Mouse (Mus musculus): ENCODE measurements around the gene Tstd3. TPM values are rescaled to one million over a fixed set of nuclear protein-coding genes. Genes with fewer than 3 reads are reported as not detected.
A peak's percentile ranks its signal among the peaks of the same experiment; 100 is the strongest.
"Not testable (repeated sequence)": the region's sequence is repeated elsewhere in the genome, so short reads cannot be mapped to it uniquely, and the experiment has no call there.

The Tstd3 gene
- polyA plus RNA-seq, 1 experiment from 2014 or later, result 18.1 TPM

- peaks cover 10% of the 10 kb centered on the region; the same call in 1 of the 2 replicates for H3K4me1 ChIP-seq
- H3K9me3 ChIP-seq (replicated peaks), result no peaks in the 10 kb centered on the region
- H3K9ac ChIP-seq, result peak overlapping the region; percentile 86
- H3K27ac ChIP-seq, result no peak overlapping the region
- no peak for ATAC-seq
- H3K36me3 ChIP-seq (ENCODE audit: poor library complexity, severe bottlenecking), result peaks cover 9% of the 10 kb centered on the region
- peak overlapping the region; percentile 84 for H3K4me3 ChIP-seq
- peak overlapping the region; percentile 62 for H3K4me2 ChIP-seq
- WGBS, result 6% methylated on average over 9 of the region's 9 CpGs
- no peaks in the 10 kb centered on the region for H3K27me3 ChIP-seq
Measured at GRCm38 (mm10) chr4:21776946-21777265, 9.9 kb upstream of the Tstd3 start.

GRCm38 (mm10) chr4:21776091-21776945 lies 9.3 kb upstream of the Tstd3 start:
- peak; percentile 98 for ATAC-seq
- Histone ChIP-seq H3K4me2 (peak overlapping the region; percentile 62), H3K4me1 (peaks cover 10% of the 10 kb centered on the region; the same call in 1 of the 2 replicates), H3K9ac (peak overlapping the region; percentile 86), H3K27me3 (no peaks in the 10 kb centered on the region), H3K36me3 (ENCODE audit: poor library complexity, severe bottlenecking) (peaks cover 3% of the 10 kb centered on the region), H3K27ac (no peak overlapping the region), H3K9me3 (replicated peaks) (no peaks in the 10 kb centered on the region), H3K4me3 (peak overlapping the region; percentile 84)
- under 1% methylated on average over 41 of the region's 46 CpGs for WGBS

DNA sequence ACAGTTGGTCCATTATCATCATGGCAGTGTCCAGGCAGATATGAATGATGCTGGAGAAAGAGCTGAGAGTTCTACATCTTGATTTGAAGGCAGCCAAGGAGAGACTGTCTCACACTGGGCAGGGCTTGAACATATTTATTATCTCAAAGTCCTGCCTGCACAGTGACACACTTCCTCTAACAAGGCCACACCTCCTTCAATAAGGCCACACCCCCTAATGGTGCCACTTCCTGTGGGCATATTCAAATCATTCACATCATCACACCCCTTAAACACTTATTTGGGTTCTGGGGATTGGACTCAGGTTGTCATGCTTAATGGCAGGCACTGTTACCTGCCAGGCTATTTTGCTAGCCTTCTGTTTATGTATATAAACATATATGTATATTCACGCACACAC lies 5.3 kb upstream of the Tstd3 start:
- 100% methylated on average over 1 of the region's 1 CpGs for WGBS
- Histone ChIP-seq H3K9me3 (replicated peaks) (no peaks in the 10 kb centered on the region), H3K4me1 (peaks cover 7% of the 10 kb centered on the region; the same call in 1 of the 2 replicates), H3K9ac (no peak overlapping the region), H3K4me3 (no peak overlapping the region), H3K27ac (no peak overlapping the region), H3K4me2 (no peak overlapping the region), H3K27me3 (no peaks in the 10 kb centered on the region), H3K36me3 (ENCODE audit: poor library complexity, severe bottlenecking) (no peaks in the 10 kb centered on the region)
- no peak for ATAC-seq

GRCm38 (mm10) chr4:21771064-21771463 lies 4.1 kb upstream of the Tstd3 start:
- H3K9ac ChIP-seq, result no peak overlapping the region
- no peak overlapping the region for H3K4me2 ChIP-seq
- H3K27ac ChIP-seq, result no peak overlapping the region
- H3K4me1 ChIP-seq, result peaks cover 3% of the 10 kb centered on the region; the same call in 1 of the 2 replicates
- 85% methylated on average over 1 of the region's 1 CpGs for WGBS
- H3K4me3 ChIP-seq, result no peak overlapping the region
- H3K9me3 ChIP-seq (replicated peaks), result no peaks in the 10 kb centered on the region
- H3K27me3 ChIP-seq, result no peaks in the 10 kb centered on the region
- no peaks in the 10 kb centered on the region for H3K36me3 ChIP-seq (ENCODE audit: poor library complexity, severe bottlenecking)
- no peak for ATAC-seq

GRCm38 (mm10) chr4:21766171-21766862 lies 695 bp downstream of the Tstd3 start:
- no peaks in the 10 kb centered on the region for H3K36me3 ChIP-seq (ENCODE audit: poor library complexity, severe bottlenecking)
- H3K27me3 ChIP-seq, result no peaks in the 10 kb centered on the region
- no peak overlapping the region for H3K27ac ChIP-seq
- peak; percentile 29 for ATAC-seq
- peaks cover 10% of the 10 kb centered on the region for H3K4me1 ChIP-seq
- 20% methylated on average over 14 of the region's 14 CpGs for WGBS
- H3K9ac ChIP-seq, result peak overlapping the region; percentile 76
- no peaks in the 10 kb centered on the region for H3K9me3 ChIP-seq (replicated peaks)
- H3K4me2 ChIP-seq, result peak overlapping the region; percentile 74
- H3K4me3 ChIP-seq, result peak overlapping the region; percentile 68

DNA sequence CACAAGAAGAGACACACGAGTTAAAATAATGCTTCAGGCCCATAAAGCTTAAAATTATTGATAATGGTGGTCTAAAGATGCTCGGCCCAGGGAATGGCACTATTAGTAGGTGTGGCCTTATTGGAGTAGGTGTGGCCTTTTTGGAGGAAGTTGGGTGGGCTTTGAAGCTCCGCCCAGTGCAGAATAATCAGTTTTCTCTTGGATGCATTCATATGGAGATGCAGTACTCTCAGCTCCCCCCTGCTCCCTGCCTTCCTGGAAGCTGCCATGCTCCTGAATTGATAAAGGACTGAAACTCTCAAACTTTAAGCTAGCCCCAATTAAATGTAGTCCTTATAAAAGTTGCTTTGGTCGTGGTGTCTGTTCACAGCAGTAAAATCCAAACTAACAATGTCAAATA lies 3.2 kb downstream of the Tstd3 start:
- Histone ChIP-seq H3K4me3 (no peak overlapping the region), H3K4me1 (peaks cover 10% of the 10 kb centered on the region), H3K9ac (no peak overlapping the region), H3K9me3 (replicated peaks) (no peaks in the 10 kb centered on the region), H3K36me3 (ENCODE audit: poor library complexity, severe bottlenecking) (peaks cover 8% of the 10 kb centered on the region), H3K27ac (no peak overlapping the region), H3K4me2 (no peak overlapping the region), H3K27me3 (no peaks in the 10 kb centered on the region)
- no peak for ATAC-seq
- 85% methylated on average over 4 of the region's 4 CpGs for WGBS

DNA sequence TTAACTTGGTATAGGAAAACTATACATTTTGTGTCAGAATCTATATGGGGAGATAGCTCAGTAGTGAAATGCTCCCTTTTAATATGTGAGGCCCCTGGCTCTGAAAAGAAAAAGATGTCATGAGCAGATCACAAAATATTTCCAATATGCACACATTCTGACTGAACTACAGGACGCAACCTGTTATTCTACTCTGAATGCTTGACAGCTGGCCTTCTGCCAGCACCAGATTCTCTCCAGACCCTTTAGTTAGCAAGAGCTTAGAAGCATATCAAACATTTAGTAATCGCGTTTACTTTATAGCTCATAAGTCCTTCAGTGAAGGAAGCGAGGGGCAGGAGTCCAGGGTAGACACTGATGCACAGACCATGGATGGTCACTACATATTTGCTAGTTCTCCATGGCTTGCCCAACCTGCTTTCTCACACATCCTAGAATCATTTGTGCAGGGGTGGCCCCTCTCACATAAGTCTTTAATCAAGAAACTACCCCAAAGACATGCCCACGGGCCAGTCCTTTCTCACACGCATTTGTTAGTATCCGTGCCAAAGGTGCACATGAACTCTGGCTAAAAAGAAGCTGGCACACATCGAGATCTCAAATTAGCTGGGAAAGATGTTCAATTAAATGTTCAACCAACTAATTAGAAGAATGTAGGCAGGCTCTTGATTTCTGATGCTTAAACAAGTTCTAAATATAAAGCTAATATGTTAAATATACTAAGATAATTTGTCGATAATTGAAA lies 5.4 kb downstream of the Tstd3 start:
- WGBS, result 66% methylated on average over 9 of the region's 9 CpGs
- Histone ChIP-seq H3K9me3 (replicated peaks) (no peaks in the 10 kb centered on the region), H3K9ac (no peak overlapping the region), H3K27me3 (no peaks in the 10 kb centered on the region), H3K4me3 (no peak overlapping the region), H3K4me2 (no peak overlapping the region), H3K27ac (no peak overlapping the region; the same call in 1 of the 2 replicates), H3K36me3 (ENCODE audit: poor library complexity, severe bottlenecking) (peaks cover 9% of the 10 kb centered on the region), H3K4me1 (peaks cover 10% of the 10 kb centered on the region)
- ATAC-seq, result peak; percentile 69; the same call in 1 of the 2 replicates

DNA sequence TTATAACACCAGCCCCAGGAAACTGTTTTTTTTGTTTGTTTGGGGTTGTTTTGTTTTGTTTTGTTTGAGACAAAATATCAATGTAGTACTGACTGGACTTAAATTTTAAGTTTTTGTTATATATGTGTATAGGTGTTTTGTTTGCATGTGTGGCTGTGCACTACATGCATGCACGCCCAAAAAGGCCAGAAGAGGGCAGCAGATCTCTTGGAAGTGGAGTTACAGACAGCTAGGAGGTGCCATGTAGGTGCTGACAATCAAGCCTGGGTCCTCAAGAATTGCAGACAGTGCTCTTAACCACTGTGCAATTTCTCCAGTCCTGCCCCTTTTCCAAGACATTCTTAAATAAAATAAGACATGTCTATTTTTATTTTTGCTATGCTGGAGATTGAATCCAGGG lies 8.2 kb downstream of the Tstd3 start:
- Histone ChIP-seq H3K9me3 (replicated peaks) (no peaks in the 10 kb centered on the region), H3K4me1 (peaks cover 5% of the 10 kb centered on the region), H3K4me2 (no peak overlapping the region), H3K27ac (no peak overlapping the region), H3K4me3 (no peak overlapping the region), H3K36me3 (ENCODE audit: poor library complexity, severe bottlenecking) (peaks cover 9% of the 10 kb centered on the region), H3K9ac (no peak overlapping the region), H3K27me3 (no peaks in the 10 kb centered on the region)
- 50% methylated on average over 1 of the region's 1 CpGs for WGBS
- ATAC-seq, result no peak

DNA sequence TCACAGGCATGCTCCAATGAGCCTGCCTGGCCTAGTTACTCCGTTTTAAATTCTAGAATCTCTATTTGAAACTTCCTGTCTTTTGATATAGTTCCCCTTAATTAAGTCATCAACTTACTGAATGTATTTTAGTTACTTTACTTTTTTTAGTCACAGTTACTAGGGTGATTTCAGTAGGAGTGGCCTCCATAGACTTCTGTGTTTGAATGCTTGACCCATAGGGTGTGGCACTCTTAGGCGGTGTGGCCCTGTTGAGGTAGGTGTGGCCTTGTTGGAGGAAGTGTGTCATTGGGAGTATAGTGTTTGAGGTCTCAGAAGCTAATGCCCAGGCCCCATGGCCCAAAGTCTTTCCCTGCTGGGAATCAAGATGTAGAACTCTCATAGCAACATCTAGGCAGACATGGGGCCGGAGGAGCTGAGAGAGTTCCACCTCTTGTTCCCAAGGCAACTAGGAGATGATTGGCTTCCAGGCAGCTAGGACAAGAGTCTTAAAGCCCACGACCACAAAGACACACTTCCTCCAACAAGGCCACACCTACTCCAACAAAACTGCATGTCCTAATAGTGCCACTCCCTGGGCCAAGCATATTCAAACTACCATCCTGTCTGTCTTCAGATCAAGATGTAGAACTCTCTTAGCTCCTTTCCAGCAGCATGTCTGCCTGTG lies 11.8 kb downstream of the Tstd3 start:
- 67% methylated on average over 4 of the region's 4 CpGs for WGBS

DNA sequence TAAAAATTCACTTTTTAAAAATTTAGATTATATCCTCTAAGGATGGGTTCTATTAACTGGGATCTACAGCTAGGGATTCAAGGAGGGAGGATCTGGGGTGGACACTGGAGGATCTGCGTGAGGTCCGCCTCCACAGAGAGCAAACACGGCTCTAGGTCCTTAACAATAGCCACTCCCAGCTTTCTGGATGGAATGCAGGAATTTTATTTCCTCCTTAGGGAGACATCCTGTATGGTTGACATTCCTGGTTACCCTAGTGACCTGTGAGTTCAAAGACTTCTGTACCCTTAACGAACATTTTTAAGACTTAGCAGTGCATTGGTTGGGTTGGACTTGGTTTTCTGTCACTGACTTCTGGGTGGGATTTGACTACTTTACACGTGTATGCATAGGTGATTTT lies 21.3 kb downstream of the Tstd3 start:
- Histone ChIP-seq H3K36me3 (ENCODE audit: poor library complexity, severe bottlenecking) (peaks cover 40% of the 10 kb centered on the region), H3K4me3 (no peak overlapping the region), H3K4me2 (no peak overlapping the region), H3K27ac (no peak overlapping the region), H3K9me3 (replicated peaks) (no peaks in the 10 kb centered on the region), H3K4me1 (no peaks in the 10 kb centered on the region), H3K27me3 (no peaks in the 10 kb centered on the region), H3K9ac (no peak overlapping the region)
- ATAC-seq, result no peak
- WGBS, result 84% methylated on average over 5 of the region's 5 CpGs

More for the DNA sequence above, 11.8 kb downstream of the Tstd3 start:
- Histone ChIP-seq H3K27me3 (no peaks in the 10 kb centered on the region), H3K9me3 (replicated peaks) (no peaks in the 10 kb centered on the region), H3K4me2 (no peak overlapping the region), H3K36me3 (ENCODE audit: poor library complexity, severe bottlenecking) (peaks cover 22% of the 10 kb centered on the region), H3K4me1 (no peaks in the 10 kb centered on the region), H3K9ac (no peak overlapping the region), H3K27ac (no peak overlapping the region), H3K4me3 (no peak overlapping the region)
- ATAC-seq, result no peak

- H3K4me3 ChIP-seq; H3K27ac ChIP-seq; H3K4me2 ChIP-seq; H3K9ac ChIP-seq; H3K4me1 ChIP-seq; H3K9me3 ChIP-seq (replicated peaks); H3K27me3 ChIP-seq; ATAC-seq: not testable (repeated sequence)
- H3K36me3 ChIP-seq (ENCODE audit: poor library complexity, severe bottlenecking), result peaks cover 39% of the 10 kb centered on the region
- WGBS, result 98% methylated on average over 8 of the region's 8 CpGs
Measured at GRCm38 (mm10) chr4:21744142-21744541, 22.9 kb downstream of the Tstd3 start.

All from forebrain, embryonic 13.5 days (tissue).